Mouse (Mus musculus): ENCODE measurements at regions not wholly inside any gene's neighbourhood (a gene's known extent, or its start where the extent isn't known, plus 50 kb on each side); places are given as distances from the start of the nearest gene placed in this dataset.

- Histone ChIP-seq H3K27ac (replicated peaks) (no peak overlapping the region), H3K27me3 (no peaks in the 10 kb centered on the region), H3K9ac (no peak overlapping the region), H3K4me3 (replicated peaks) (no peak overlapping the region), H3K4me2 (replicated peaks) (no peak overlapping the region), H3K9me3 (replicated peaks) (no peaks in the 10 kb centered on the region), H3K36me3 (no peaks in the 10 kb centered on the region), H3K4me1 (0 out of 2 replicates have a peak, but pooled peaks cover 3% of the 10 kb centered on the region)
- no peak for ATAC-seq (ENCODE audit: insufficient number of reproducible peaks, low FRiP score, low TSS enrichment, low read depth)
- 25% methylated on average over 3 of the region's 3 CpGs for WGBS
Observed at GRCm38 (mm10) chr4:4708261-4708660, 84.9 kb downstream of the Impad1 start.

- no peak overlapping the region for H3K27ac ChIP-seq (replicated peaks)
- ATAC-seq (ENCODE audit: insufficient number of reproducible peaks, low FRiP score, low TSS enrichment, low read depth): no peak
- no peak overlapping the region for H3K4me2 ChIP-seq (replicated peaks)
- H3K4me1 ChIP-seq: no peaks in the 10 kb centered on the region
- no peaks in the 10 kb centered on the region for H3K9me3 ChIP-seq (replicated peaks)
- no peaks in the 10 kb centered on the region for H3K36me3 ChIP-seq
- no peaks in the 10 kb centered on the region for H3K27me3 ChIP-seq
- no peak overlapping the region for H3K9ac ChIP-seq
- WGBS: 93% methylated on average over 2 of the region's 2 CpGs
- no peak overlapping the region for H3K4me3 ChIP-seq (replicated peaks)
Observed at GRCm38 (mm10) chr4:4699102-4699501, 94.1 kb downstream of the Impad1 start.

GRCm38 (mm10) chr4:4695413-4695812, 97.7 kb downstream of the Impad1 start:
- ATAC-seq (ENCODE audit: insufficient number of reproducible peaks, low FRiP score, low TSS enrichment, low read depth): no peak
- no peak overlapping the region for H3K4me3 ChIP-seq (replicated peaks)
- no peaks in the 10 kb centered on the region for H3K4me1 ChIP-seq
- no peaks in the 10 kb centered on the region for H3K27me3 ChIP-seq
- WGBS: 85% methylated on average over 1 of the region's 1 CpGs
- H3K36me3 ChIP-seq: no peaks in the 10 kb centered on the region
- no peak overlapping the region for H3K4me2 ChIP-seq (replicated peaks)
- no peak overlapping the region for H3K27ac ChIP-seq (replicated peaks)
- no peak overlapping the region for H3K9ac ChIP-seq
- H3K9me3 ChIP-seq (replicated peaks): no peaks in the 10 kb centered on the region

GRCm38 (mm10) chr4:4686920-4687319, 106.2 kb downstream of the Impad1 start:
- H3K4me2 ChIP-seq (replicated peaks): no peak overlapping the region
- no peaks in the 10 kb centered on the region for H3K9me3 ChIP-seq (replicated peaks)
- H3K27me3 ChIP-seq: no peaks in the 10 kb centered on the region
- ATAC-seq (ENCODE audit: insufficient number of reproducible peaks, low FRiP score, low TSS enrichment, low read depth): no peak
- 20% methylated on average over 4 of the region's 4 CpGs for WGBS
- H3K4me1 ChIP-seq: no peaks in the 10 kb centered on the region
- H3K27ac ChIP-seq (replicated peaks): no peak overlapping the region
- no peak overlapping the region for H3K4me3 ChIP-seq (replicated peaks)
- no peaks in the 10 kb centered on the region for H3K36me3 ChIP-seq
- H3K9ac ChIP-seq: no peak overlapping the region

GRCm38 (mm10) chr4:4674607-4675006, 118.5 kb downstream of the Impad1 start:
- H3K4me3 ChIP-seq (replicated peaks): no peak overlapping the region
- no peak for ATAC-seq (ENCODE audit: insufficient number of reproducible peaks, low FRiP score, low TSS enrichment, low read depth)
- H3K27ac ChIP-seq (replicated peaks): no peak overlapping the region
- H3K27me3 ChIP-seq: no peaks in the 10 kb centered on the region
- H3K4me1 ChIP-seq: no peaks in the 10 kb centered on the region
- H3K9ac ChIP-seq: no peak overlapping the region
- no peaks in the 10 kb centered on the region for H3K36me3 ChIP-seq
- no peaks in the 10 kb centered on the region for H3K9me3 ChIP-seq (replicated peaks)
- H3K4me2 ChIP-seq (replicated peaks): no peak overlapping the region

GRCm38 (mm10) chr4:4650251-4650650, 142.9 kb downstream of the Impad1 start:
- ATAC-seq (ENCODE audit: insufficient number of reproducible peaks, low FRiP score, low TSS enrichment, low read depth): 0 out of 2 replicates have a peak, but pooled peaks have one; percentile 29
- Histone ChIP-seq H3K36me3 (no peaks in the 10 kb centered on the region), H3K9me3 (replicated peaks) (no peaks in the 10 kb centered on the region), H3K4me1 (no peaks in the 10 kb centered on the region), H3K27me3 (no peaks in the 10 kb centered on the region), H3K4me2 (replicated peaks) (no peak overlapping the region), H3K4me3 (replicated peaks) (no peak overlapping the region), H3K27ac (replicated peaks) (no peak overlapping the region), H3K9ac (no peak overlapping the region)
- 17% methylated on average over 1 of the region's 1 CpGs for WGBS

- H3K4me2 ChIP-seq (replicated peaks): no peak overlapping the region
- 68% methylated on average over 1 of the region's 1 CpGs for WGBS
- no peak overlapping the region for H3K9ac ChIP-seq
- H3K4me3 ChIP-seq (replicated peaks): no peak overlapping the region
- no peak for ATAC-seq (ENCODE audit: insufficient number of reproducible peaks, low FRiP score, low TSS enrichment, low read depth)
- H3K27ac ChIP-seq (replicated peaks): 0 out of 2 replicates have a peak overlapping the region, but pooled peaks have one; percentile 8
- no peaks in the 10 kb centered on the region for H3K4me1 ChIP-seq
- H3K9me3 ChIP-seq (replicated peaks): no peaks in the 10 kb centered on the region
- H3K36me3 ChIP-seq: no peaks in the 10 kb centered on the region
- no peaks in the 10 kb centered on the region for H3K27me3 ChIP-seq
Observed at GRCm38 (mm10) chr4:4645264-4645663, 147.9 kb downstream of the Impad1 start.

- H3K4me3 ChIP-seq (replicated peaks): no peak overlapping the region
- H3K27me3 ChIP-seq: no peaks in the 10 kb centered on the region
- no peaks in the 10 kb centered on the region for H3K36me3 ChIP-seq
- no peak for ATAC-seq (ENCODE audit: insufficient number of reproducible peaks, low FRiP score, low TSS enrichment, low read depth)
- H3K4me2 ChIP-seq (replicated peaks): no peak overlapping the region
- no peak overlapping the region for H3K9ac ChIP-seq
- peaks cover 19% of the 10 kb centered on the region; the same call in 1 of the 2 replicates for H3K4me1 ChIP-seq
- no peak overlapping the region for H3K27ac ChIP-seq (replicated peaks)
- no peaks in the 10 kb centered on the region for H3K9me3 ChIP-seq (replicated peaks)
Observed at GRCm38 (mm10) chr4:4636258-4636657, 156.9 kb downstream of the Impad1 start.

- H3K36me3 ChIP-seq: no peaks in the 10 kb centered on the region
- 27% methylated on average over 1 of the region's 1 CpGs for WGBS
- no peak overlapping the region for H3K4me2 ChIP-seq (replicated peaks)
- H3K27me3 ChIP-seq: no peaks in the 10 kb centered on the region
- no peak for ATAC-seq (ENCODE audit: insufficient number of reproducible peaks, low FRiP score, low TSS enrichment, low read depth)
- H3K9ac ChIP-seq: no peak overlapping the region
- no peaks in the 10 kb centered on the region for H3K9me3 ChIP-seq (replicated peaks)
- H3K4me3 ChIP-seq (replicated peaks): no peak overlapping the region
- H3K27ac ChIP-seq (replicated peaks): no peak overlapping the region
- H3K4me1 ChIP-seq: peaks cover 19% of the 10 kb centered on the region; the same call in 1 of the 2 replicates
Observed at GRCm38 (mm10) chr4:4635856-4636255, 157.3 kb downstream of the Impad1 start.

GRCm38 (mm10) chr4:4635338-4635737, 157.8 kb downstream of the Impad1 start:
- 28% methylated on average over 6 of the region's 6 CpGs for WGBS
- Histone ChIP-seq H3K9ac (no peak overlapping the region), H3K27me3 (no peaks in the 10 kb centered on the region), H3K4me2 (replicated peaks) (no peak overlapping the region), H3K9me3 (replicated peaks) (no peaks in the 10 kb centered on the region), H3K27ac (replicated peaks) (no peak overlapping the region; the same call in 1 of the 2 replicates), H3K4me3 (replicated peaks) (no peak overlapping the region), H3K4me1 (peaks cover 19% of the 10 kb centered on the region; the same call in 1 of the 2 replicates), H3K36me3 (no peaks in the 10 kb centered on the region)
- 0 out of 2 replicates have a peak, but pooled peaks have one; percentile 54 for ATAC-seq (ENCODE audit: insufficient number of reproducible peaks, low FRiP score, low TSS enrichment, low read depth)

- peak overlapping the region; percentile 30; the same call in 1 of the 2 replicates for H3K27ac ChIP-seq (replicated peaks)
- no peaks in the 10 kb centered on the region for H3K27me3 ChIP-seq
- no peaks in the 10 kb centered on the region for H3K9me3 ChIP-seq (replicated peaks)
- H3K4me1 ChIP-seq: peaks cover 19% of the 10 kb centered on the region; the same call in 1 of the 2 replicates
- H3K4me3 ChIP-seq (replicated peaks): no peak overlapping the region
- 8% methylated on average over 3 of the region's 3 CpGs for WGBS
- H3K9ac ChIP-seq: no peak overlapping the region
- no peak overlapping the region for H3K4me2 ChIP-seq (replicated peaks)
- no peaks in the 10 kb centered on the region for H3K36me3 ChIP-seq
- peak; percentile 39; the same call in 1 of the 2 replicates for ATAC-seq (ENCODE audit: insufficient number of reproducible peaks, low FRiP score, low TSS enrichment, low read depth)
Observed at GRCm38 (mm10) chr4:4634646-4635045, 158.5 kb downstream of the Impad1 start.

- 47% methylated on average over 2 of the region's 2 CpGs for WGBS
- H3K9me3 ChIP-seq (replicated peaks): no peaks in the 10 kb centered on the region
- no peaks in the 10 kb centered on the region for H3K36me3 ChIP-seq
- no peaks in the 10 kb centered on the region for H3K27me3 ChIP-seq
- H3K9ac ChIP-seq: no peak overlapping the region
- no peak overlapping the region for H3K27ac ChIP-seq (replicated peaks)
- no peak overlapping the region for H3K4me3 ChIP-seq (replicated peaks)
- no peak overlapping the region for H3K4me2 ChIP-seq (replicated peaks)
- no peak for ATAC-seq (ENCODE audit: insufficient number of reproducible peaks, low FRiP score, low TSS enrichment, low read depth)
- H3K4me1 ChIP-seq: peaks cover 14% of the 10 kb centered on the region; the same call in 1 of the 2 replicates
Observed at GRCm38 (mm10) chr4:4630750-4631149, 162.4 kb downstream of the Impad1 start.

All from embryonic facial prominence, embryonic 15.5 days (tissue).